In genomic region chr15:11996883-11997282, GRCm38 (mm10) we compare ENCODE assay signal across 8 mouse cellular contexts. TPM values are rescaled to one million over a fixed set of nuclear protein-coding genes. Genes with fewer than 3 reads are reported as not detected.
DNase-seq lines count a peak whose midpoint lies in the region; ATAC-seq and TF ChIP-seq lines count a peak whose summit lies in the region.

TSS of gene Sub1 (minus strand) at chr15:11996983.

- H3K36me3 ChIP-seq in testis, adult 2 months (ENCODE audit: control insufficient read depth, insufficient read depth, low read length), result peaks cover 1% of the 10 kb centered on the region; the same call in 1 of the 2 replicates
- peaks cover 19% of the 10 kb centered on the region for H3K36me3 ChIP-seq in erythroblast, embryonic 14.5 days (ENCODE audit: control insufficient read depth)
- peaks cover 16% of the 10 kb centered on the region for H3K36me3 ChIP-seq in limb, embryonic 14.5 days (ENCODE audit: control insufficient read depth, insufficient read depth, low read length)
- H3K36me3 ChIP-seq in small intestine, adult 2 months (ENCODE audit: control insufficient read depth, insufficient read depth, low read length), result peaks cover 5% of the 10 kb centered on the region

- peak within 1 kb of the TSS; percentile 75 for H3K4me2 ChIP-seq in limb, embryonic 14.5 days (replicated peaks; ENCODE audit: low read depth, low read length, severe bottlenecking)

- peak within 1 kb of the TSS; percentile 97 for H3K9ac ChIP-seq in limb, embryonic 14.5 days (ENCODE audit: low read depth, low read length, severe bottlenecking)

- H3K27me3 ChIP-seq in testis, adult 2 months (ENCODE audit: control insufficient read depth, insufficient read depth, low read length), result no peaks in the 10 kb centered on the region
- no peaks in the 10 kb centered on the region for H3K27me3 ChIP-seq in erythroblast, embryonic 14.5 days (ENCODE audit: control insufficient read depth)
- H3K27me3 ChIP-seq in limb, embryonic 14.5 days (ENCODE audit: control insufficient read depth, insufficient read depth, low read length), result no peaks in the 10 kb centered on the region
- no peaks in the 10 kb centered on the region for H3K27me3 ChIP-seq in small intestine, adult 2 months (ENCODE audit: control insufficient read depth, insufficient read depth, low read length)

- no peak for DNase-seq in testis, postnatal 14 days (ENCODE audit: low spot score)
- no peak for DNase-seq in heart, postnatal 25 days (ENCODE audit: low spot score)
- no peak for DNase-seq in limb, embryonic 14.5 days (ENCODE audit: low spot score)
- no peak for DNase-seq in c-Kit-positive CD71-positive TER-119-positive erythroid progenitor cells, embryonic 14.5 days (ENCODE audit: low spot score)
- no peak for DNase-seq in kidney, adult 8-10 months

- H3K4me3 ChIP-seq in testis, adult 2 months (ENCODE audit: control insufficient read depth, low read depth, low read length), result peak within 1 kb of the TSS; percentile 86
- peak within 1 kb of the TSS; percentile 95 for H3K4me3 ChIP-seq in erythroblast, embryonic 14.5 days (replicated peaks)
- peak within 1 kb of the TSS; percentile 99 for H3K4me3 ChIP-seq in limb, embryonic 14.5 days (replicated peaks; ENCODE audit: low read length)
- H3K4me3 ChIP-seq in small intestine, adult 2 months (ENCODE audit: low read depth, low read length), result peak within 1 kb of the TSS; percentile 97

- ATAC-seq in limb, embryonic 14.5 days (ENCODE audit: low FRiP score, low read depth), result no peak

- peaks cover 2% of the 10 kb centered on the region for H3K4me1 ChIP-seq in testis, adult 2 months (ENCODE audit: control insufficient read depth, insufficient read depth, low read length)
- H3K4me1 ChIP-seq in erythroblast, embryonic 14.5 days (ENCODE audit: control insufficient read depth), result peaks cover 23% of the 10 kb centered on the region
- H3K4me1 ChIP-seq in limb, embryonic 14.5 days (ENCODE audit: control insufficient read depth, insufficient read depth, low read length), result peaks cover 20% of the 10 kb centered on the region
- H3K4me1 ChIP-seq in small intestine, adult 2 months (ENCODE audit: control insufficient read depth, insufficient read depth, insufficient read length, low read length), result no peaks in the 10 kb centered on the region; the same call in 1 of the 2 replicates

- H3K27ac ChIP-seq in testis, adult 2 months (ENCODE audit: control insufficient read depth, insufficient read depth, low read depth, low read length), result peak within 1 kb of the TSS; percentile 82
- peak within 1 kb of the TSS; percentile 87 for H3K27ac ChIP-seq in limb, embryonic 14.5 days (replicated peaks; ENCODE audit: low read depth, low read length)
- 0 out of 2 replicates have a peak within 1 kb of the TSS, but pooled peaks have one; percentile 71 for H3K27ac ChIP-seq in small intestine, adult 2 months (ENCODE audit: insufficient read depth, low read depth, low read length)

- no peak for TF ChIP-seq CTCF in testis, adult 2 months (IDR thresholded peaks at IDR 0.05; ENCODE audit: control insufficient read depth, insufficient read depth, insufficient replicate concordance, low read depth, low read length)
- no peak for TF ChIP-seq CTCF in small intestine, adult 2 months (IDR thresholded peaks at IDR 0.05; ENCODE audit: extremely low read depth, insufficient read length, insufficient replicate concordance, low read depth, low read length)

- TF ChIP-seq POLR2A in testis, adult 2 months (IDR thresholded peaks at IDR 0.05; ENCODE audit: control insufficient read depth, low read depth, low read length), result no peak
- TF ChIP-seq POLR2A in limb, embryonic 14.5 days (IDR thresholded peaks at IDR 0.05; ENCODE audit: borderline replicate concordance, extremely low read depth, insufficient read depth, insufficient read length), result no peak
- no peak for TF ChIP-seq POLR2A in small intestine, adult 2 months (IDR thresholded peaks at IDR 0.05; ENCODE audit: low read depth, low read length)

- intact Hi-C loops in heart, postnatal 25 days (cut with DNase I), result loop anchor here (5.0 kb wide), 1 partner anchor 40 kb away; no protein-coding TSS in a partner anchor

- H3K9me3 ChIP-seq in erythroblast, embryonic 14.5 days (ENCODE audit: control insufficient read depth, low read length), result no peaks in the 10 kb centered on the region
- no peaks in the 10 kb centered on the region for H3K9me3 ChIP-seq in limb, embryonic 14.5 days (ENCODE audit: control insufficient read depth, low read length)

- 90% methylated on average over 7 of the region's 7 CpGs for WGBS in limb, embryonic 14.5 days
- WGBS in small intestine, adult 2 months, result 88% methylated on average over 7 of the region's 7 CpGs

RNA-seq across cellular contexts. Expression of gene Sub1, which starts in this region (rescaled TPM):
- 21.7 and 26.3 TPM in 2 replicates for polyA plus RNA-seq in testis, adult 2 months (2012; rRNA removed)
- 0.64 and 1.3 TPM in 2 replicates for polyA plus RNA-seq in erythroblast, embryonic 14.5 days (2012)
- 10 to 100 TPM; 73.6 to 82.5 TPM for total RNA-seq in heart, postnatal 25 days (2021)
- polyA plus RNA-seq in limb, embryonic 14.5 days (2012; rRNA removed), result 133 and 226 TPM in 2 replicates
- polyA plus RNA-seq in limb, embryonic 14.5 days (2014; fragmentation: Nextera tagmentation; extraction: Ambion mirVana), result 726 and 728 TPM in 2 replicates
- polyA plus RNA-seq in small intestine, adult 2 months (2012; rRNA removed), result 0.23 and 0.25 TPM in 2 replicates
